ENCODE assay signal across 14 mouse cellular contexts in the genomic region with DNA sequence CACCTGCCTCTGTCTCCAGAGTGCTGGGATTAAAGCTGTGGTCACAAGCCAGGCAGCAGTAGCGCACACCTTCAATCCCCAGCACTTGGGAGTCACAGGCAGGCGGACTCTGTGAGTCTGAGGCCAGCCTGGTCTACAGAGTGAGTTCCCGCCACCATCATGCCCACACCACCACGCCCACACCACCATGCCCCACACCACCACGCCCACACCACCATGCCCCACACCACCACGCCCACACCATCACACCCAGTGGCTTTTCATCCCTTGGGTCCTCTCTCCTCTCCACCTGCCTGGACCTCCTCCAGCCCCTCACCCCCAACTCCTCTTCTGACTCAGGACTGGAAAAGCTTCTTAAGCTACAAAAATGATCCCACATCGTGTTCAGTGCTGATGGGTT.
"Had no signal": no experiment of that assay in that cellular context is flagged by ENCODE, and none has a peak within 500 bp of the region (broad histone marks: within the 10 kb centered on the region; RNA-seq: fewer than 3 reads in every experiment).

No protein-coding gene starts in this region.

- H3K4me3 ChIP-seq: left cerebral cortex, adult 2 months; limb, embryonic 15.5 days; megakaryocyte, embryonic 14.5 days; myocyte; neural tube, embryonic 15.5 days had no signal

- H3K9ac ChIP-seq: limb, embryonic 15.5 days; liver, embryonic 14.5 days; lung, embryonic 14.5 days; neural tube, embryonic 15.5 days had no signal

- DNase-seq: kidney, adult 18-20 months; kidney, postnatal 14 days; lung, embryonic 14.5 days; lung, postnatal 10 days; midbrain, embryonic 14.5 days; thymus, adult 18-20 months; thymus, postnatal 14 days had no signal

- H3K36me3 ChIP-seq: limb, embryonic 15.5 days; neural tube, embryonic 15.5 days had no signal

- H3K4me2 ChIP-seq: limb, embryonic 15.5 days; lung, embryonic 14.5 days; neural tube, embryonic 15.5 days had no signal

- H3K27me3 ChIP-seq: limb, embryonic 15.5 days; megakaryocyte, embryonic 14.5 days; neural tube, embryonic 15.5 days had no signal

- H3K9me3 ChIP-seq: limb, embryonic 15.5 days; megakaryocyte, embryonic 14.5 days; neural tube, embryonic 15.5 days had no signal

- H3K27ac ChIP-seq: left cerebral cortex, adult 2 months; limb, embryonic 15.5 days; liver, embryonic 14.5 days; neural tube, embryonic 15.5 days; stomach, postnatal 0 days had no signal
